Mouse (Mus musculus) mouse embryonic stem cell (cell line): Measurements from ENCODE around the gene Tlcd2.
"Not testable (repeated sequence)": the region's sequence is repeated elsewhere in the genome, so short reads cannot be mapped to it uniquely, and the experiment has no call there.

ENCODE experiments used
- in situ Hi-C, 2 experiments: fragments of 300-500 bp; cut with MboI; formaldehyde crosslinking; loops; 1 replicate in 1 of 2; 3 replicates in 1 of 2; pipeline ENCODE4 v1.14.3; 2019 to 2020; ENCODE audit warnings: low sequenced_read_pairs in 2 of 2, low pct_unique_long_range_greater_than_20kb in 1 of 2, mixed read lengths in 1 of 2; ENCODE audit not compliant: unreplicated experiment in 1 of 2

Gene Tlcd2

DNA sequence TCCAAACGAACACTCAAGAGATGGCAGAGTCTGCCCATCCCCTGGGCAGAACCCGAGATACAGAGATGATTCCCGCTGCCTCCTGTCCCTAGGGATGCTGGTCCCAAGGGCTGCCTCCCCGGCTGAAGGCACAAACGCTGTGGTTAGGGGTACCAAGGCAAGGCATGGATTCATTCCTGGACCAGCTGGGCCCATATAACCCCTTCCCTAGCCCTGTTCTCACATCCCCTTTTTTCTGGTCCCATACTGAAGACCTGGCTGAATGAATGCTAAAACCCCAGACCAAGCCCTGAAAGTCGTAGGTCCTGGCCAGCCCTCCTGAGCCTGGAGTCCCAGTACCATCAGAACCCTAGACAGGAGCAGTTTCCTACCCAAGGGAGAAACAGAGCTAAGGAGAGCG, 20.5 kb upstream of the Tlcd2 start:
- in situ Hi-C loops: no loop called here

DNA sequence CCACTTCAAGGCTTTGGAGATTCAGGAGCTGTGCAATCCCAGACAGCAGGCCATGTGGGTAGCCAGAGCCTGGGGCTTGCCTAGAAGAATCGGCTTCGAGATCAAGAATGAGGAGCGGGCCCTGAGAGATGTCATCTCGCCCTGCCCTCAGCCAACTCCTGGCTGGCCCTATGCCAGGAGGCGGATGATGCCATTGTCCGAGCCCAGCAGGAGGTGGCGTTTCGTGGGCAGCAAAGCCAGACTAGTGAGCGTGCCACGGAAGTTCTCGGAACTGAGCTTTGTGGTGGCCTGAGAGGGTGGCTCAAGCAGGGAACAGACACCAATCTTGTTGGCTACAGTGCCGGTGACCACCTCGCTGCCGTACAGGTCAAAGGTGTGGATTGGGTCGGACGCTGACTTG, 19.9 kb upstream of the Tlcd2 start:
- in situ Hi-C loops: no loop called here

DNA sequence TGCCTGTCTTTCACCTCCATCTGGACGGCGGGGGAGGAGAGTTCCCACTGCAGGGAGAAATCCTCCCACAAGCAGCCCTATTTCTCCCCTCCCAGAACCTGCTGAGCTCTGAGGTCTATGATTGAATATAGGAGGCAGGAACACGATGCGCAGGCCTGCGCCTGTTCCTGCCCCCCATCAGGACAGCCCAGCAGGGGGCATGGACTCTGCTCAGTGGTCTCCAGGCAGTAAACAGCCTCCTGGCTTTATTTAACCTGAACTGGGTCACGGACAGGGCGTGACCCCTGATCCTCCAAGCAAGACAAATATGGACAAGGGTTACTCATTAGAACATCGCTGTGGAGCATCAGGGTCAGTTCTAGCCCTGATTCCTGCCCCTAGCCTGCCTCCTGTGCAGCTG, 17.8 kb upstream of the Tlcd2 start:
- in situ Hi-C loops: no loop called here

DNA sequence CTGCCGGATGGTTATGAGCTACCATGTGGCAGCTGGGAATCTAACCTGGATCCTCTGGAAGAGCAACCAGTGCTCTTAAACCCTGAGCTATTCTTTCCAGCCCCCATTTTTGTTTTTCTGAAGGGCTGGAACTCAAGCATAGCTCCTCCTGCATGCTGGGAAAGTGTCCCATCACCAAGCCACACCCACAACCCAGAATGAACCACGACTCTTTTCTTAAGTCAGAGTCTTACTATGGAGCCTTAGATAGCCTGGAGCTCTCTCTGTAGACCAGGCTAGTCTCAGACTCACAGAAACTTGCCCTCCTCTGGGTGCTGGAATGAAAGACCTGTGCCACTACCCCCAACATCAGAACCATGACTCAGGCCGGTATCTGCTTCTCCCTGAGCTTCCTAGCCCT, 12.9 kb upstream of the Tlcd2 start:
- in situ Hi-C loops: no loop called here

DNA sequence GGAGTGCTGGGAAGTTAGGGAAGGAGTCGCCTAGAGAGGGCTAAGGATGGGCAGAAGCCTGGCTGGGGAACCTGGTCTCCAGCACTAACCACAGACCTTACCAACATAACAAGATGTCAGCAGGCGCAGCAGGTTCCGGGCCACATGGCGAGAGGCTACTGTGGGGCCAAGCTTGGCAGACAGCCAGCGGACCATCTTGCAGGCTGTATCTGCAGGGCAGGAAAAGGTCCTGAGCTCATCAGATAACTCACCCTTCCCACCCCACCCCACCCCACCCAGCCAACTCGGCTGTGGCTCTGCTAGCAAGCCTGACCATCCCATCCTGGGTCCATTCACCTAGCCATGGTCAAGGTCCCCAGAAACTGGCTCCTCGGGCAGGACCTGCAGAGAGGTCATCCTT, 11.8 kb upstream of the Tlcd2 start:
- in situ Hi-C loops: no loop called here

DNA sequence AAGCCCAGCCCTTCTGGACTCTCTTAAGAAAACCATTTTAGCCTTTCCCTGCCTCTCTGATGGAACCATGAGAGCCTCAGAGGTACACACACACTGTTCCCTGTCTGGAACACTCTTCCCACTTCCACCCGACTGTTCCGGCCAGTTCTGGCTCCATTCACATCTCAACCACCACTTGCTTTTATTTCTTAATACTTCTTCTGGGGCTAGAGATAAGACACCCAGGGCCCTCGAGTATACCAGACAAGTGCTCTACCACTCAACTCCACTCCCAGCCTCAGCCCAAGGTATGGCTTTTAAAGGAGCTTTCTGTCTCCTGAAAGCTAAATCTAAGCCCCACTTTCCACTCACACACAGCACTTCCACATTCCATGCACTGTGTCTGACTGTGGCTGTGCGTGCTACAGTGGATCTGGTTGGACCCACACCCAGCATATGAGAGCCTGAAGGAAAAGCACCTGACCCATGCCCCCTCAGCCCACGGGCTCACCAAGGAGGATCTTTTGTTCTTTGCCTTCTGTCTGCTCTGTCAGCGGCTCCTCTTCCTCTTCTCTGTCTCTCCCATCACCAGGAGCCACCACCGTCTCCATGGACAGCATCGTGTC, 11.1 kb upstream of the Tlcd2 start:
- in situ Hi-C loops: no loop called here

DNA sequence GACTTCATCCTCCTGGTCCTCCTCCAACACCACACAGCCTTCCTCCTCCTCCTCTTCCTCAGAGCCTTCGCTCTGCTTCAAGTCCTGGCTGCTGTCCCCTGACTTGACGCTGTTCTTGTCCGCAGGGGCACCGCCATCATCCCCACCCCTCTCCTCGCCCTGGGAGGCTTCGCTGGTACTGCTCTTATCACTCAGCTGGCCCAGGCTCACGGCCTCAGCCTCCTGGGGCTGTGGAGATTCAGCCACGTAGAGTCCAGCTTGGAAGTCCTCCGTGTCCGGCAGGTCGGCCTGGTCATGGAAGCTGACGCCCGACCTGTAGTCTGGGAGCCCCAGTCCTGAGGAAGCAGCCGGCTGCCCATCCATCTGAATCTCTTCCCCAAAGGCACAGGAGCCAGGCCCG, 10.6 kb upstream of the Tlcd2 start:
- in situ Hi-C loops: no loop called here

DNA sequence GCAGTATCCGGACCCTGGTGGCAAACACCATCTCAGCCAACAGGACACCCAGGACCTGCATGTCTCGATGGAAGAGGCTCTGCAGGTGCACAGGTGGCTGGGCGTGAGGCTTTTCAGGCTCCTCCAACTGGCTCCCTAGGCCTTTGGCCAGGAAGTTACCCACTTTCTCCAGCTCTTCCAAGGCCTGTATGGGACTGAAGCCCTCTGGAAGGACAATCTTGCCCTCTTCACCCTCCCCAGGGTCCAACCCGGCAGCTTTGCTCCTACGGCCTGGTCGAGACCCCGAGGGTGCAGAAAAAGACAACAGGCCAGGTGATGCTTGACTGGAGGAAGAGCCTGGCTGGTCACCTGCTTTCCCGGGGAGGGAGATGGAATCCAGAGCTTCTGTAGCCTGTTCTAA, 9.4 kb upstream of the Tlcd2 start:
- in situ Hi-C loops: no loop called here

DNA sequence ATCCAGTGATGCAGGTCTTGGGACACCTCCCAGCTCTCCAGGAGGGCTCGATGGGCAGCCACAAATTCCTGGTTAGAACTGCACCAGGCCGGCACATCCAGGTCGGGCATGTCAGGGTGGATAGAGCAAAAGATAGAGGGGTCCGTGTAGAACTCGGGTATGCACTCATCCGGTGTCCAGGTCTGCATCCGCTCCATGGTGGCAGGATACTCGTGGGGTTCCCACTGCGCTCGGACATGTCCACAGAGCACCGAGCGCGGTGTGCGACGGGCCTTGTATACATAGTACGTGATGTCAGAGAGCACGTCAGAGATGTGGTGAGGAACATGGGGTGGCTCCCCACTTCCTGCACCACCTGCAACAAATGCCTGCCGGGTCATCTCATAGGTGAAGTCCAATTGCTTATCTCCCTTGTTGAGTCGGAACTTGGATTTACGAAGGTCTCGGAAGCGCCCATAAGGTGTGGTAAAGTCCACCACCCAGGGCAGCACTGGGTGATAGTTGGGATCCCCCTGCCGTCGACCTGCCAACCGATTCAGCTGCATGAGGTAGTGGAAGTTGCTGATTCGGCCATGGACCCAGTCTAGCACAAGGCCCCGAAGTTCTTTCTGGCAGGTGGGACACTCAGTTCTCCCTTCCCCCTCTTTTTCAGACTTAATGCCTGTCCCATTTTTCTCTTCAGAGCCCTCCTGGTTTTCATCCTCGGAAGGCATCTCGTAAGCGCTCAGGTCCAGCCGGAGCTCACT, 8.5 kb upstream of the Tlcd2 start:
- in situ Hi-C loops: no loop called here

DNA sequence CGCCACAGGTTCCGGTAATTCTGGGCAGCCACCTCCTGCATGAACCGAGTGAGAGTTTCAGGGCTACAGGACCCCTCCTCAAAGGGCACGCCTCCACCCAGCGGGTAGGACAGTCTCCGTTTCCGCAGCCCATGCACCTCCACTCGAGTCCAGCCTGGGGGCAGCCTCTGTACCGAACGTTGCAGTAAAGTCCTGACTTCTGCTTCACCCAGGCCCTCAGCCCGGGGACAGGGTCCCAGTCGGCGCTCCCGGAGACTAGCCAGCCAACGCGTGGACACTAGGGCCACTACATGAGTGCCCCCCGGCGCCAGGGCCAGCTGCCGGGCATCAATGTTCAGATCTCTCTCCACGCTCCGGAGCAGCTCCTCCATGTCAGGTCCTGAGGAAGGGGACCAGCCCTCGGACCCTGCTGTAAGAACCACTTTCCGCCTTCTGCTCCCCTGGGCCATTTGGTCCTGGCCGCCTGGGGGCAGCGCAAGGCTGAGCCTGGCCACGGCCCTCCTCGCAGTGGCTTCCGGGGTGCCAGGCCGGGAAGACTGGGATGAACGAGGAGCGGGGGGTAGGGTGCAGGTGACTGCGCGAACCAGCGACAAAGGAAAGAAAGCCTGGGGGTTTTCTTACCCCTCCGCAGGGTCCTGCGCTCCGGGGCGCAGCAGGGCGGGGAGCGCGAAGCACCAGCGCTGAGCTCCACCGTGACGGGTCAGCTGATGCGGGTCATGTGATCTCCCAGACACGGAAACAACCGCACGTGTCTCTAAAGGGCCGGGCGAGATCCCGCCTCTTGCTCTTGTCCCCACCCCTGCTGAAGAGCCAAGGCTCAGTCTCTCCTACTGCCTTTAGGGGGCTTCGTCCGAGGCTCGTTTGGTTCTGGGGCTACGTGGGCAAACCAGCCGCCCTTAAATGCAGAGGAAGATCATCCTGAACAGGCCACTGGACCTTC, 7.3 kb upstream of the Tlcd2 start, which contains the start of gene Wdr81:
Wdr81 (minus strand) TSS at position 727 of the 940 bp plus-strand sequence.
- in situ Hi-C loops: no loop called here

DNA sequence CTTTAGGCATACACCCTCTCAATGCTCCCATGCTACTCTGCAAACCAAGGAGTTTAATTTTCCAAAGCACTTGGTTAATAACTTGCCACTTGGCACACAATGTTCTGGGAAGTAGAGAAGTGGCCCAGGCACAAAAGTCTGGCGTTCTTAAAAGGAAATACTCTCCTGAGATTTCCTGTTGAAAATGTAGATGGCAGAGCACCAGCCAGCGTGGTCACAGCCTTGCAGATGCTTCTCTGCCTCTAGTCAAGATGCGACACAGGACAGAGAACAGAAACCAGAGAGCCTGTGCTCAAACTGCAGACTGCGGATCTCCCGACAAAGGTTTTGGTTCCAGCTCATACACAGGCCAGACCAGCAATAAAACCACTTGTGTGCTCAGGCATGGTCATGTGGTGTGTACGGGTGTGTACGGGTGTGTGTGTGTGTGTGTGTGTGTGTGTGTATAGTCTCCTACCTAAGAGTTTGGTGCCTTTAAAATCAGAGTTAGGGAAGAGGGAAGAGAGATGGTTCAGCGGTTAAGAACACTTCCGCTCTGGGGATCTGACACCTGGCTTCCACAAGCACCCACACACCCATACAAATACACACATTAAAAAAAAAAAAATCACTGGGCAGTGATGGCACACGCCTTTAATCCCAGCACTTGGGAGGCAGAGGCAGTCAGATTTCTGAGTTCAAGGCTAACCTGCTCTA, 6.3 kb upstream of the Tlcd2 start:
- in situ Hi-C loops: no loop called here

DNA sequence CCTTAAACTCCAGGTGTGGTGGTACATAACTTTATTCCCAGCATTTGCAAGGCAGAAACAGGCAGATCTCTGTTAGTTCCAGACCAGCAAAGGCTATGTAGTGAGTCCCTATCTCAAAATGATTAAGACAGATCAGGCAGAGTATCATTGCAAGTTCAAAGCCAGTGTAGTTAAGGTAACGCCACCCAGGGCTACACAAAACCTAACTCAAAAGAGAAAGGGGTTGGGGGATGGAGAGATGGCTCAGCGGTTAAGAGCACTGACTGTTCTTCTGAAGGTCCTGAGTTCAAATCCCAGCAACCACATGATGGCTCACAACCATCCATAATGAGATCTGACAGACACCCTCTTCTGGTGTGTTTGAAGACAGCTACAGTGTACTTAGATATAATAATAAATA, 5.5 kb upstream of the Tlcd2 start:
- in situ Hi-C loops: not testable (repeated sequence)

DNA sequence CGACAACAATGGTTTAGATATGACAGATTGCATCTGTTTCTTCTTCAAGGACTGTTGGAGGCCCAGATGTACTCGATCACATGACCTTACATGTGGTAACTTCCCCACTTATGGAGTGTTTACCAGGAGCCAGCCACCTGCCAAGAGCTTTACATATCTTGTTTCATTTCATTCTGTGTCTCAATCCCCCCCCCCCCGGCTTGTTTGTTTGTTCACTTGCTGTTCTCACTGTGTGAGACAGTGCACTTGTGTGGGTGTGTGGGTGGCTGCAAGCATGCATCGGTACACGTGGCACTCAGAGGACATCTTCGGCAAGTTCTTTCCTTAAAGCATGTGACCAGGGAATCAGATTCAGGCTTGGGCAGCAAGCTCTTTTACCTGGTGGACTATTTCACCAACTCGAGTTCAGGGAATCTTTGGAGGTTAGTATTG, 5.1 kb upstream of the Tlcd2 start:
- in situ Hi-C loops: no loop called here

DNA sequence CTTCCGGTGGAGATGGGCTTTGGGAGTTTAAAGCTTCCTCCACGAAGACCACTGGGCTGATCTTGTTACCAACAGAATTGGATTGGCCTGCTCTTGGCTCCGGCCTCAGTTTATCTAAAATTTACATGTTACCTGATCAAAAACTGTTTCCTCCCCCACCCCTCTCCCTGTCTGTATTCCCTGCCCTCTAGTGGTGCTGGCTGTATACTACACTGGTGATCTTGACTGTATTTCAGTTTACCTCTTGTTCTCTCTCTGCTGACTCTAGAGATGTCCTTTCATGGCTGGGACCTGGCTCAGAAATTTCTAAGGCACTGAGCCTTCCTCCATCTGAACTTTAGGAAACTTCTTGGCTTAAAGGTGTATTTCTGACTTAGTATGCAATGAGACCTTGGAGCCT, 3.3 kb upstream of the Tlcd2 start:
- in situ Hi-C loops: no loop called here

DNA sequence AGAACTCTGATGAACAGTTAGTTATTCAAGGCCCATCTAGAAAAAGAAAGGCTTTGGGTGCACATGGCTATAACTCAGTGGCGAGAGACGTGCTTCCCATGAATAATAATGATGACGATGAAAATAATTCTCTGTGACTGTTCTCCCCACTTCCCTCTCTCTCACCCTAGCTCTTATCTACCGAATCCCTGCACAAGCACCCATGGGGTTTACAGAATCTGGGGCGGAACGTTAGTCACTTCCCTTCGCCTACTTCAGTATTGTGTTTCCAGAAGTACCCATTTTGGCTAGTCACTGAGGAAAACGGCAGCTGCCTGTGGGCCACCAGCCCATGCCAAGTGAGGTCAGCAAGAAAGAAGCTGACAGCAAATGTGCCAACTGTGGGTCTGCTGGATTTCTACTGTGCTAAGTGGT, 2.9 kb upstream of the Tlcd2 start:
- in situ Hi-C loops: no loop called here

DNA sequence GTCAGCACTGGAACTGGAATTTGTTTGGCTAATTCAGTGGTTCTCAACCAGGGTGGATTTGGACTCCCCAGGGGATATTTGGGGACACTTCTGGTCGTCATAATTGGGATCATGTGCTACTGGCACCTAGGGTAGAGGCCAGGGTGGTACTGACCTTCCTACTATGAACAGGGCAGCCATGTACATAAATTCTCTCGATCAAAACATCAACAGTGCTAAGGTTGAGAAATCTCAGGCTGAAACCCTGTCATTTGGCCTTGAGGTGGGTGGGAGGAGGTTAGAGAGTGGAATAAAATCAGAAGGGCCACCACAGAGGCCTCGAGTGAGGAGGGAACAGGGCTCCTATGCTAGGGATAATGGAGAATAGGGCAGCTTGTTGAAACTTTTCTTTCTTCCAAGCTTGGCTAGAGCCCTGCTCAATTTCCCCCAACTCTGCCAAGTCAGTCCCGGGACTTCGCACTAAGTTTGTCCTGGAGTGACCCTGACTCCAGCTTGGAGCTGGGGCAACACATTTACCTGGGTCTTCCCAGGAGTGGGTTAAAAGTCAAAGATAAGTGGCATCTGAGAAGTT, 2.3 kb upstream of the Tlcd2 start:
- in situ Hi-C loops: no loop called here

DNA sequence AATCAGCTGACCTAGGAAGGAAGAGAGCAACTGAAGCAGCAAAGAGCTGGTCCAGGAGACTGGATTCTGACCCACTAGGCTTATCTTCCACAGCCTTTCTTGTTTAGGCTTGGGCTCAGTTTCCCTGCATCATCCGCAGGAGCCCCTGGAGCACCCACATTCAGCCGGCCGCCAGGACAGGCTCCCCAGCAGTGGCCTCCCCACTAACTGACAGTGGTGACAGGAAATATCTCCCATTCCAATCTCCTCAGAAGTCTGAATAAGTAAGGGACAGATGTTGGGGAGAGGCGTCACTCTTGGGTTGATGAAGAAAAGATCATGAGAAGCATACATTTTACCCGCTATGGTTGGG, 1.8 kb upstream of the Tlcd2 start:
- in situ Hi-C loops: no loop called here

DNA sequence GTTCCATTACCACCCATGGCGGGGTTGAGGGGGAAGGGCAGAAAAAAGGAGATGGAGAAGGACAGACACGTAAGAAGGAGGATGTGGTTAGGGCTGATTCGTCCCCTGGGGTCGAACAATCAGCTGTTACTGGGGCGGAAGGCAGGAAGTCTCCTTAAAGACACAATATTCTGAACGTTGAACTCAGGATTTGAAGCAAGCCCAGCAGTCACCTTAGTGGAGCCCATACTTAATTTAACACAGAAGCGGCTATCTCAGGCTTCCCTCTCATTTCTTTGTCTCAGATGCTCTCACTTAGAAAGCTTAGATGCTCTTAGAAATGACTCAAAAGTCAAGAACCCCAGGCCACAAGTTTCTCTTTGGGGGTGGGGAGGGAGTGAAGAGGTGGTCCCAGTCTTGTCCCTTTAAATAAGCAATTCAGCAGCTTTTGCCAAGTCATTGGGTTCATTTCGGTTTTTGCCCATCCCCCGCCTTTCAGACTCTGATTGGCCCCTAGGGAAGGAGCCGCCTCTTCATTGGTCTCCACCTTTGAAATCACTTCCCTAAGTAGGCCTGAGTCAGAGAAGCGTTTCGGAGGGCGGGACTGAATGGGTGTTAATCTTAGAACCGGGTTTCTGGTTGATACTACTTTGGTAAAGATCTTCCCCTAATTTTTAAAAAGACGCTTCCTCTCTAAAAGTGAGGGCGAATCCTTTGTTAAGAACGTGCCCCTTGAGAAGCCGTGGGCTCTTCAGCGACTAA, 1.2 kb upstream of the Tlcd2 start:
- in situ Hi-C loops: no loop called here
